Mouse (Mus musculus) MEL (cell line): ENCODE data around the gene Lsamp. TPM values are rescaled to one million over a fixed set of nuclear protein-coding genes. Genes with fewer than 3 reads are reported as not detected.
A peak's percentile ranks its signal among the peaks of the same experiment; 100 is the strongest.

Experiments
- DNase-seq: peaks from one replicate; pipeline ENCODE4 v3.0.0; 2011; ENCODE audit warnings: low read depth, low spot score
- H3K27ac ChIP-seq: 2 replicates; pipeline ENCODE4 v1.5.1; 2012; ENCODE audit warnings: low read depth, mild to moderate bottlenecking, control low read depth, low read length, moderate library complexity; ENCODE audit not compliant: control insufficient read depth
- H3K27me3 ChIP-seq, 2 experiments: fragments of 150-350 bp in 1 of 2; sonication (generic) in 1 of 2; 2 replicates each; pipeline ENCODE4 v1.6.1; 2012; ENCODE audit warnings: low read length in 2 of 2, mild to moderate bottlenecking in 2 of 2, improper control_type of control experiment in 1 of 2, moderate library complexity in 1 of 2; ENCODE audit not compliant: insufficient read depth in 2 of 2, control insufficient read depth in 1 of 2
- H3K36me3 ChIP-seq, 2 experiments: 2 replicates each; pipeline ENCODE4 v1.6.1; 2012 to 2014; ENCODE audit warnings: low read length in 2 of 2, improper control_type of control experiment in 1 of 2, inconsistent platforms in 1 of 2, mild to moderate bottlenecking in 1 of 2; ENCODE audit not compliant: insufficient read depth in 2 of 2, control insufficient read depth in 1 of 2
- H3K4me1 ChIP-seq, 2 experiments: fragments of 150-350 bp in 1 of 2; sonication (generic) in 1 of 2; 2 replicates each; pipeline ENCODE4 v1.6.1; 2012; ENCODE audit warnings: low read length in 2 of 2, improper control_type of control experiment in 1 of 2, mild to moderate bottlenecking in 1 of 2; ENCODE audit not compliant: insufficient read depth in 2 of 2, control insufficient read depth in 1 of 2
- H3K4me3 ChIP-seq, 2 experiments: fragments of 150-350 bp in 1 of 2; sonication (generic) in 1 of 2; 2 replicates each; pipeline ENCODE4 v1.5.1; 2012; ENCODE audit warnings: low read depth in 2 of 2, low read length in 2 of 2, mild to moderate bottlenecking in 2 of 2, moderate library complexity in 2 of 2, control low read depth in 1 of 2, improper control_type of control experiment in 1 of 2; ENCODE audit not compliant: control insufficient read depth in 1 of 2, insufficient read depth in 1 of 2
- H3K79me2 ChIP-seq: 2 replicates; pipeline ENCODE4 v1.6.1; 2012; ENCODE audit warnings: mild to moderate bottlenecking, low read length, moderate library complexity; ENCODE audit not compliant: control insufficient read depth, poor library complexity, insufficient read depth
- H3K9ac ChIP-seq: 2 replicates; pipeline ENCODE4 v1.6.1; 2012; ENCODE audit warnings: low read depth, mild to moderate bottlenecking, control low read depth, low read length, moderate library complexity; ENCODE audit not compliant: control insufficient read depth, poor library complexity, severe bottlenecking
- H3K9me3 ChIP-seq: fragments of 150-350 bp; sonication (generic); replicated peaks from 2 replicates; pipeline ENCODE4 v1.6.1; 2012; ENCODE audit warnings: mild to moderate bottlenecking, low read length, improper control_type of control experiment, moderate library complexity; ENCODE audit not compliant: insufficient read depth
- CHD2 ChIP-seq: IDR thresholded peaks from 2 replicates; pipeline ENCODE4 v1.6.1; 2011; ENCODE audit warnings: low read length, improper control_type of control experiment
- CTCF ChIP-seq, 3 experiments: IDR thresholded peaks in 2 of 3; conservative IDR thresholded peaks in 1 of 3; 2 replicates each; pipeline ENCODE4 v1.5.1; 2011 to 2012; ENCODE audit warnings: low read length in 3 of 3, low read depth in 2 of 3, mild to moderate bottlenecking in 2 of 3, improper control_type of control experiment in 1 of 3, inconsistent platforms in 1 of 3, mixed read lengths in 1 of 3, moderate library complexity in 1 of 3; ENCODE audit not compliant: control insufficient read depth in 1 of 3, insufficient read depth in 1 of 3, poor library complexity in 1 of 3, severe bottlenecking in 1 of 3
- E2F4 ChIP-seq: IDR thresholded peaks from 2 replicates; pipeline ENCODE4 v1.6.1; 2011; ENCODE audit warnings: low read depth, low read length, improper control_type of control experiment, borderline replicate concordance
- ELF1 ChIP-seq: IDR thresholded peaks from 2 replicates; pipeline ENCODE4 v1.6.1; 2014; ENCODE audit warnings: low read depth, mild to moderate bottlenecking, inconsistent platforms, low read length, improper control_type of control experiment, moderate library complexity
- EP300 ChIP-seq, 2 experiments: IDR thresholded peaks; 2 replicates each; pipeline ENCODE4 v1.6.1; 2011; ENCODE audit warnings: improper control_type of control experiment in 2 of 2, low read length in 2 of 2, low read depth in 1 of 2, mild to moderate bottlenecking in 1 of 2
- ETS1 ChIP-seq: IDR thresholded peaks from 2 replicates; pipeline ENCODE4 v1.6.1; 2012; ENCODE audit warnings: low read depth, mild to moderate bottlenecking, inconsistent platforms, low read length, improper control_type of control experiment, moderate library complexity
- GATA1 ChIP-seq: IDR thresholded peaks from 2 replicates; pipeline ENCODE4 v1.6.1; 2011; ENCODE audit warnings: low read depth, low read length, improper control_type of control experiment
- MAFK ChIP-seq: IDR thresholded peaks from 2 replicates; pipeline ENCODE4 v1.6.1; 2011; ENCODE audit warnings: low read depth, mild to moderate bottlenecking, low read length, improper control_type of control experiment, borderline replicate concordance
- MAX ChIP-seq: IDR thresholded peaks from 2 replicates; pipeline ENCODE4 v1.6.1; 2011; ENCODE audit warnings: low read length, improper control_type of control experiment
- MAZ ChIP-seq: IDR thresholded peaks from 2 replicates; pipeline ENCODE4 v1.6.1; 2012; ENCODE audit warnings: low read depth, mild to moderate bottlenecking, inconsistent platforms, low read length, improper control_type of control experiment
- MEF2A ChIP-seq: IDR thresholded peaks from 2 replicates; pipeline ENCODE4 v1.6.1; 2014; ENCODE audit warnings: low read depth, mild to moderate bottlenecking, inconsistent platforms, low read length, improper control_type of control experiment; ENCODE audit not compliant: poor library complexity, insufficient replicate concordance, severe bottlenecking; ENCODE audit errors: extremely low read depth
- MXI1 ChIP-seq: IDR thresholded peaks from 2 replicates; pipeline ENCODE4 v1.6.1; 2011; ENCODE audit warnings: mild to moderate bottlenecking, low read depth, low read length, improper control_type of control experiment
- MYC ChIP-seq: IDR thresholded peaks from 2 replicates; pipeline ENCODE4 v1.6.1; 2011; ENCODE audit warnings: low read depth, mild to moderate bottlenecking, low read length, improper control_type of control experiment, moderate library complexity
- NELFE ChIP-seq: IDR thresholded peaks from 2 replicates; pipeline ENCODE4 v1.6.1; 2011; ENCODE audit warnings: low read depth, low read length, improper control_type of control experiment
- NRF1 ChIP-seq: IDR thresholded peaks from 2 replicates; pipeline ENCODE4 v1.6.1; 2014; ENCODE audit warnings: low read depth, mild to moderate bottlenecking, inconsistent platforms, low read length, improper control_type of control experiment, moderate library complexity; ENCODE audit not compliant: poor library complexity, insufficient read depth, severe bottlenecking
- POLR2A ChIP-seq, 2 experiments: IDR thresholded peaks; 2 replicates each; pipeline ENCODE4 v1.6.1; 2011 to 2012; ENCODE audit warnings: low read length in 2 of 2, mild to moderate bottlenecking in 2 of 2, control low read depth in 1 of 2, improper control_type of control experiment in 1 of 2, low read depth in 1 of 2, moderate library complexity in 1 of 2; ENCODE audit not compliant: control insufficient read depth in 1 of 2, insufficient read depth in 1 of 2, poor library complexity in 1 of 2
- POLR2AphosphoS2 ChIP-seq: IDR thresholded peaks from 2 replicates; pipeline ENCODE4 v1.6.1; 2011; ENCODE audit warnings: low read length, improper control_type of control experiment
- RCOR1 ChIP-seq: IDR thresholded peaks from 2 replicates; pipeline ENCODE4 v1.6.1; 2012; ENCODE audit warnings: low read depth, mild to moderate bottlenecking, inconsistent platforms, low read length, improper control_type of control experiment
- SIN3A ChIP-seq: IDR thresholded peaks from 2 replicates; pipeline ENCODE4 v1.6.1; 2012; ENCODE audit warnings: low read length, improper control_type of control experiment, inconsistent platforms
- TAL1 ChIP-seq: IDR thresholded peaks from 2 replicates; pipeline ENCODE4 v1.6.1; 2012; ENCODE audit warnings: mild to moderate bottlenecking, inconsistent platforms, low read length, moderate library complexity, mixed read lengths
- UBTF ChIP-seq: IDR thresholded peaks from 2 replicates; pipeline ENCODE4 v1.6.1; 2012; ENCODE audit warnings: low read depth, mild to moderate bottlenecking, inconsistent platforms, low read length, improper control_type of control experiment, moderate library complexity, borderline replicate concordance; ENCODE audit not compliant: insufficient read depth
- ZKSCAN1 ChIP-seq: IDR thresholded peaks from 2 replicates; pipeline ENCODE4 v1.6.1; 2012; ENCODE audit warnings: low read depth, mild to moderate bottlenecking, inconsistent platforms, low read length, improper control_type of control experiment, moderate library complexity
- ZNF384 ChIP-seq: IDR thresholded peaks from 2 replicates; pipeline ENCODE4 v1.6.1; 2012; ENCODE audit warnings: low read depth, mild to moderate bottlenecking, inconsistent platforms, low read length, improper control_type of control experiment
- polyA plus RNA-seq, 2 experiments: library from polyadenylated mRNA; stranded (reverse) in 1 of 2; unstranded in 1 of 2; fragments of >175 nt in 1 of 2; fragments of >200 nt in 1 of 2; gene quantifications; 2 replicates each; pipeline versions ENCODE4 v1.2.1 to v1.2.4; 2012; ENCODE audit warnings: low replicate concordance in 2 of 2, low read depth in 1 of 2; ENCODE audit not compliant: insufficient read length in 2 of 2, insufficient read depth in 1 of 2, missing spikeins in 1 of 2
- total RNA-seq: library from RNA; depleted of rRNA; stranded (reverse); fragments of 300-350 nt; gene quantifications from 2 replicates; pipeline ENCODE4 v1.2.3, GENCODE M21; 2012

Gene Lsamp
- total and polyA plus RNA-seq, 3 experiments = 0.42 TPM; not detected in 2

DNA sequence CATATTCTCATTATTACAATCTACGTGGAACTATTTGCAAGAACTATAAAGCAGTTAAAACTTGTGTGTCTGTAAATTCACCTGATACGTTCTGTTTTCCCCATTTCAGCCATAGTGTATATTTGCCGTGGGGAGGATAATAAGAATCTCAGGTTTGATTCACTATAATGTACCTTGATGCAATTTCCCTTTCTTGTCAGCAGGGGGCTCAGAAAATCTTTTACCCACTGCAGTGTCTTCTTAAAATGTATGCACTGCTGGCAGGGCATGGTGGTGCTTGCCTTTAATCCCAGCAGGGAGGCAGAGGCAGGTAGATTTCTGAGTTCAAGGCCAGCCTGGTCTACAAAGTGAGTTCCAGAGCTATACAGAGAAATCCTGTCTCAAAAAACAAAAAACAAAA is 287.7 kb downstream of the Lsamp start:
- peak; percentile 2 for DNase-seq
- Histone ChIP-seq H3K27ac (no peak overlapping the region), H3K9me3 (no peaks in the 10 kb centered on the region), H3K36me3 (no peaks in the 10 kb centered on the region), H3K9ac (no peak overlapping the region), H3K4me3 (no peak overlapping the region), H3K27me3 (no peaks in the 10 kb centered on the region), H3K79me2 (no peaks in the 10 kb centered on the region), H3K4me1 (no peaks in the 10 kb centered on the region)
- TF ChIP-seq GATA1 (no peak), MYC (no peak)

DNA sequence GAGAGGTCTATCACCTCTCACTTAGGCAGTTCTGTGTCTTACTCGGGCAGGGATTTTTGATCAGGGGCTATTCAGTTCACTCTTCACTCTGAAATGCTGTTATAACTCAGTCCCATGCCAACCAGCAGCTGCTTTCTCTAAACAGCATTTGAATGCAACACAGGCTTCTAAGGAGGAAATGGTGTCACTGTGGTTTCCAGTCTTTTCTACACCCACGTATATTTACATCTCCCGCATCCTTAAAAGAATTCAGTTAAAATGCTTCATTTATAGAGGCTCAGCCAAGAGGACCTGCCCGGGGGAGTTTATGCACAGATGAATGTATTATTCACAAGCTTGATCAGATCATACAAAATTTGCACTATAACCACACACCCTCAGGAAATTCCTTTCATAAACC is 306.0 kb downstream of the Lsamp start:
- Histone ChIP-seq H3K79me2 (no peaks in the 10 kb centered on the region), H3K27me3 (no peaks in the 10 kb centered on the region), H3K4me3 (no peak overlapping the region), H3K9me3 (no peaks in the 10 kb centered on the region), H3K27ac (no peak overlapping the region), H3K9ac (no peak overlapping the region), H3K36me3 (no peaks in the 10 kb centered on the region), H3K4me1 (no peaks in the 10 kb centered on the region)
- no peak for DNase-seq
- TF ChIP-seq CHD2 = no peak
- no peak for TF ChIP-seq NELFE
- TF ChIP-seq RCOR1 = no peak
- TF ChIP-seq CTCF (IDR thresholded peaks at IDR 0.05 in 2 of 3, conservative IDR thresholded peaks at IDR 0.05 in 1 of 3; ENCODE audit: control insufficient read depth in 1 of 3, insufficient read depth in 1 of 3, low read depth in 2 of 3, low read length in 3 of 3, poor library complexity in 1 of 3, severe bottlenecking in 1 of 3) = no peak
- TF ChIP-seq MXI1 = no peak
- no peak for TF ChIP-seq NRF1
- no peak for TF ChIP-seq MAFK
- TF ChIP-seq EP300 (IDR thresholded peaks at IDR 0.05; ENCODE audit: low read depth in 1 of 2, low read length in 2 of 2) = no peak
- TF ChIP-seq MAX = no peak

DNA sequence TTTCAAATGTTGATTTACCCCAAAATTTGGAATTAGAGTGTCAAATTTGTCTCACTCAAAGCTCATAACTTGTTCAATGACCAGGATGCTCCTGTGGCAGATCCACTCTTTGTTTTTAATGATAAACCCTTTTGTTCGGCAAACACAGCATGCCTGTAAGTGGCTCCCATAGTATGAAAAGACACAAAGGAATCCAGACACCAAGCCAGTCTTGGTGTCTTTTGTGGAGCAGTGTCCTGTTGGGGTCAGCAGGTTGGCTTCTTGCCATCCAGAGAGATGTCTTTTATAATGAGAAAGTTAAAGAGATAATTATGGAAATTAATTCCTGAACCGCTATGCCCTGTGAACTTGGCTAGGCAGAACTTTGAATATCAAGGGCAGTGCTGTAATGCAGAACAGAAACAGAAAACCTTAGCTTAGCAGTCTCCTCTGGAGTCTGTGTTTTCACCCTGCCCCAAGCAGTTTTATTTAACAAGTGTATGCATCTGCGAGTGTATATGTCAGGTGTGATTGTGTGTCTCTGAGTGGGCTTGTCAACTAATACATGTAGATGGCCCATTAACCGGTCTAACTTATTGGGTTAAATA is 310.2 kb downstream of the Lsamp start:
- H3K27ac ChIP-seq = no peak overlapping the region
- no peaks in the 10 kb centered on the region for H3K4me1 ChIP-seq
- TF ChIP-seq EP300 (IDR thresholded peaks at IDR 0.05; ENCODE audit: low read depth in 1 of 2, low read length in 2 of 2) = no peak
- TF ChIP-seq CTCF (IDR thresholded peaks at IDR 0.05 in 2 of 3, conservative IDR thresholded peaks at IDR 0.05 in 1 of 3; ENCODE audit: control insufficient read depth in 1 of 3, insufficient read depth in 1 of 3, low read depth in 2 of 3, low read length in 3 of 3, poor library complexity in 1 of 3, severe bottlenecking in 1 of 3) = no peak
- TF ChIP-seq ETS1 = no peak
- TF ChIP-seq ELF1 = no peak
- no peak for TF ChIP-seq MAZ
- no peak for TF ChIP-seq ZKSCAN1
- no peak for TF ChIP-seq POLR2AphosphoS2
- no peak for TF ChIP-seq MEF2A
- TF ChIP-seq UBTF = no peak
- TF ChIP-seq E2F4 = no peak
- TF ChIP-seq ZNF384 = no peak
- TF ChIP-seq TAL1 = no peak
- no peak for TF ChIP-seq POLR2A (IDR thresholded peaks at IDR 0.05; ENCODE audit: control insufficient read depth in 1 of 2, insufficient read depth in 1 of 2, low read depth in 1 of 2, low read length in 2 of 2, poor library complexity in 1 of 2)
- no peak for TF ChIP-seq SIN3A
- TF ChIP-seq, all 39 proteins: peak for 0
- H3K9me3 ChIP-seq = no peaks in the 10 kb centered on the region
- no peaks in the 10 kb centered on the region for H3K36me3 ChIP-seq
- H3K4me3 ChIP-seq = no peak overlapping the region
- no peak overlapping the region for H3K9ac ChIP-seq
- no peaks in the 10 kb centered on the region for H3K27me3 ChIP-seq
- H3K79me2 ChIP-seq = no peaks in the 10 kb centered on the region
- no peak for DNase-seq
